Mouse (Mus musculus) kidney, postnatal 25 days (tissue): ENCODE results near the gene Dhrs13.
"Not testable (repeated sequence)": the region's sequence is repeated elsewhere in the genome, so short reads cannot be mapped to it uniquely, and the experiment has no call there.

Experiments
- DNase-seq, 2 experiments: peaks; one replicate each; pipeline ENCODE4 v3.0.0; 2021; ENCODE audit warnings: mixed read lengths in 2 of 2

Gene Dhrs13

GRCm38 (mm10) chr11:78044758-78045251 is 12.7 kb downstream of the Dhrs13 start:
- DNase-seq, result peak; percentile 94 to 96

- not testable (repeated sequence) for DNase-seq
These were observed 16.6 kb downstream of the Dhrs13 start for GRCm38 (mm10) chr11:78048637-78049036.

- DNase-seq, result no peak
These were observed 21.0 kb downstream of the Dhrs13 start for GRCm38 (mm10) chr11:78053078-78053477.

GRCm38 (mm10) chr11:78056946-78057345 is 24.9 kb downstream of the Dhrs13 start:
- DNase-seq, result peak in 1 of 2 experiments; percentile 37

- DNase-seq, result peak; percentile 88 to 91
These were observed 28.0 kb downstream of the Dhrs13 start for GRCm38 (mm10) chr11:78059833-78060757.

- no peak for DNase-seq
These were observed 30.5 kb downstream of the Dhrs13 start for GRCm38 (mm10) chr11:78062563-78062962.

GRCm38 (mm10) chr11:78065906-78066305 is 33.8 kb downstream of the Dhrs13 start:
- no peak for DNase-seq

- no peak for DNase-seq
These were observed 34.6 kb downstream of the Dhrs13 start for GRCm38 (mm10) chr11:78066641-78067040.

GRCm38 (mm10) chr11:78067566-78067965 is 35.5 kb downstream of the Dhrs13 start:
- DNase-seq, result no peak

GRCm38 (mm10) chr11:78069130-78069529 is 37.0 kb downstream of the Dhrs13 start:
- no peak for DNase-seq

GRCm38 (mm10) chr11:78069646-78070045 is 37.6 kb downstream of the Dhrs13 start:
- DNase-seq, result no peak

- no peak for DNase-seq
These were observed 39.9 kb downstream of the Dhrs13 start for GRCm38 (mm10) chr11:78071938-78072337.

- DNase-seq, result no peak
These were observed 40.5 kb downstream of the Dhrs13 start for GRCm38 (mm10) chr11:78072425-78073130.

- no peak for DNase-seq
These were observed 41.6 kb downstream of the Dhrs13 start for GRCm38 (mm10) chr11:78073577-78074276.

- no peak for DNase-seq
These were observed 42.2 kb downstream of the Dhrs13 start for GRCm38 (mm10) chr11:78074277-78074652.

GRCm38 (mm10) chr11:78074666-78075065 is 42.6 kb downstream of the Dhrs13 start:
- no peak for DNase-seq

- DNase-seq, result peak; percentile 90 to 94
These were observed 48.2 kb downstream of the Dhrs13 start, which contains the start of gene Eral1 for GRCm38 (mm10) chr11:78079961-78080921. Gene Eral1, minus strand, starts transcription at chr11:78080383.

- no peak for DNase-seq
These were observed 51.5 kb downstream of the Dhrs13 start for GRCm38 (mm10) chr11:78083595-78083994.

- DNase-seq, result no peak
These were observed 54.9 kb downstream of the Dhrs13 start for GRCm38 (mm10) chr11:78086925-78087479.
